Mouse (Mus musculus): ENCODE data around the gene Tfe3. TPM values are rescaled to one million over a fixed set of nuclear protein-coding genes. Genes with fewer than 3 reads are reported as not detected.

The Tfe3 gene
- polyA plus RNA-seq, 1 experiment from 2014 or later: 23.2 TPM

GRCm38 (mm10) chrX:7764657-7765280 lies 2.4 kb downstream of the Tfe3 start:
- WGBS: 18% methylated on average over 9 of the region's 9 CpGs
- no peaks in the 10 kb centered on the region for H3K27me3 ChIP-seq (ENCODE audit: insufficient read depth, poor library complexity, severe bottlenecking)
- no peaks in the 10 kb centered on the region for H3K9me3 ChIP-seq
- no peak for DNase-seq (ENCODE audit: low spot score)
- peaks cover 21% of the 10 kb centered on the region for H3K36me3 ChIP-seq
- peaks cover 11% of the 10 kb centered on the region; the same call in 1 of the 2 replicates for H3K4me1 ChIP-seq
- H3K4me3 ChIP-seq: peak overlapping the region; percentile 74
- peak overlapping the region; percentile 36; the same call in 1 of the 2 replicates for H3K27ac ChIP-seq

- peaks cover 11% of the 10 kb centered on the region; the same call in 1 of the 2 replicates for H3K4me1 ChIP-seq
- H3K4me3 ChIP-seq: peak overlapping the region; percentile 74
- WGBS: 25% methylated on average over 13 of the region's 13 CpGs
- H3K27me3 ChIP-seq (ENCODE audit: insufficient read depth, poor library complexity, severe bottlenecking): no peaks in the 10 kb centered on the region
- peak overlapping the region; percentile 36; the same call in 1 of the 2 replicates for H3K27ac ChIP-seq
- no peak for DNase-seq (ENCODE audit: low spot score)
- peaks cover 26% of the 10 kb centered on the region for H3K36me3 ChIP-seq
- no peaks in the 10 kb centered on the region for H3K9me3 ChIP-seq
Measured at GRCm38 (mm10) chrX:7765281-7765670, 2.9 kb downstream of the Tfe3 start.

GRCm38 (mm10) chrX:7765764-7766163 lies 3.4 kb downstream of the Tfe3 start:
- Histone ChIP-seq H3K27ac (peak overlapping the region; percentile 36; the same call in 1 of the 2 replicates), H3K4me3 (peak overlapping the region; percentile 74), H3K4me1 (peaks cover 11% of the 10 kb centered on the region; the same call in 1 of the 2 replicates), H3K36me3 (peaks cover 31% of the 10 kb centered on the region), H3K27me3 (ENCODE audit: insufficient read depth, poor library complexity, severe bottlenecking) (no peaks in the 10 kb centered on the region), H3K9me3 (no peaks in the 10 kb centered on the region)
- WGBS: 13% methylated on average over 11 of the region's 11 CpGs
- peak; percentile 89 for DNase-seq (ENCODE audit: low spot score)

GRCm38 (mm10) chrX:7769302-7770017 lies 7.1 kb downstream of the Tfe3 start:
- WGBS: 73% methylated on average over 7 of the region's 7 CpGs
- H3K4me3 ChIP-seq: no peak overlapping the region
- H3K4me1 ChIP-seq: peaks cover 10% of the 10 kb centered on the region; the same call in 1 of the 2 replicates
- DNase-seq (ENCODE audit: low spot score): no peak
- no peaks in the 10 kb centered on the region for H3K27me3 ChIP-seq (ENCODE audit: insufficient read depth, poor library complexity, severe bottlenecking)
- no peak overlapping the region for H3K27ac ChIP-seq
- H3K36me3 ChIP-seq: peaks cover 62% of the 10 kb centered on the region
- H3K9me3 ChIP-seq: no peaks in the 10 kb centered on the region

- H3K9me3 ChIP-seq: no peaks in the 10 kb centered on the region
- WGBS: 56% methylated on average over 2 of the region's 2 CpGs
- no peak overlapping the region for H3K27ac ChIP-seq
- no peaks in the 10 kb centered on the region for H3K4me1 ChIP-seq
- peaks cover 48% of the 10 kb centered on the region for H3K36me3 ChIP-seq
- DNase-seq (ENCODE audit: low spot score): no peak
- no peak overlapping the region for H3K4me3 ChIP-seq
- H3K27me3 ChIP-seq (ENCODE audit: insufficient read depth, poor library complexity, severe bottlenecking): no peaks in the 10 kb centered on the region
Measured at GRCm38 (mm10) chrX:7772766-7773165, 10.4 kb downstream of the Tfe3 start.

- WGBS: 74% methylated on average over 9 of the region's 9 CpGs
- Histone ChIP-seq H3K27me3 (ENCODE audit: insufficient read depth, poor library complexity, severe bottlenecking) (no peaks in the 10 kb centered on the region), H3K27ac (no peak overlapping the region), H3K4me3 (no peak overlapping the region), H3K36me3 (peaks cover 32% of the 10 kb centered on the region), H3K9me3 (no peaks in the 10 kb centered on the region), H3K4me1 (no peaks in the 10 kb centered on the region)
- DNase-seq (ENCODE audit: low spot score): no peak
Measured at GRCm38 (mm10) chrX:7775501-7776205, 13.3 kb downstream of the Tfe3 start.

- no peak for DNase-seq (ENCODE audit: low spot score)
- no peak overlapping the region for H3K4me3 ChIP-seq
- H3K27me3 ChIP-seq (ENCODE audit: insufficient read depth, poor library complexity, severe bottlenecking): no peaks in the 10 kb centered on the region
- 45% methylated on average over 8 of the region's 8 CpGs for WGBS
- H3K27ac ChIP-seq: no peak overlapping the region
- H3K9me3 ChIP-seq: no peaks in the 10 kb centered on the region
- peaks cover 27% of the 10 kb centered on the region for H3K36me3 ChIP-seq
- H3K4me1 ChIP-seq: no peaks in the 10 kb centered on the region
Measured at GRCm38 (mm10) chrX:7776329-7777082, 14.1 kb downstream of the Tfe3 start.

- no peak overlapping the region for H3K27ac ChIP-seq
- no peak for DNase-seq (ENCODE audit: low spot score)
- no peaks in the 10 kb centered on the region for H3K4me1 ChIP-seq
- H3K36me3 ChIP-seq: peaks cover 8% of the 10 kb centered on the region
- 56% methylated on average over 7 of the region's 7 CpGs for WGBS
- no peaks in the 10 kb centered on the region for H3K27me3 ChIP-seq (ENCODE audit: insufficient read depth, poor library complexity, severe bottlenecking)
- no peak overlapping the region for H3K4me3 ChIP-seq
- H3K9me3 ChIP-seq: no peaks in the 10 kb centered on the region
Measured at GRCm38 (mm10) chrX:7778450-7779244, 16.3 kb downstream of the Tfe3 start.

GRCm38 (mm10) chrX:7779294-7779693 lies 16.9 kb downstream of the Tfe3 start:
- Histone ChIP-seq H3K27me3 (ENCODE audit: insufficient read depth, poor library complexity, severe bottlenecking) (no peaks in the 10 kb centered on the region), H3K4me1 (no peaks in the 10 kb centered on the region), H3K9me3 (no peaks in the 10 kb centered on the region), H3K36me3 (peaks cover 2% of the 10 kb centered on the region; the same call in 1 of the 2 replicates), H3K27ac (no peak overlapping the region), H3K4me3 (no peak overlapping the region)
- no peak for DNase-seq (ENCODE audit: low spot score)
- 20% methylated on average over 3 of the region's 3 CpGs for WGBS

- Histone ChIP-seq H3K4me1 (no peaks in the 10 kb centered on the region), H3K27ac (no peak overlapping the region), H3K9me3 (no peaks in the 10 kb centered on the region), H3K4me3 (no peak overlapping the region), H3K36me3 (no peaks in the 10 kb centered on the region), H3K27me3 (ENCODE audit: insufficient read depth, poor library complexity, severe bottlenecking) (no peaks in the 10 kb centered on the region)
- no peak for DNase-seq (ENCODE audit: low spot score)
- WGBS: 70% methylated on average over 4 of the region's 4 CpGs
Measured at GRCm38 (mm10) chrX:7782603-7783092, 20.3 kb downstream of the Tfe3 start.

- DNase-seq (ENCODE audit: low spot score): peak; percentile 79
- H3K27me3 ChIP-seq (ENCODE audit: insufficient read depth, poor library complexity, severe bottlenecking): no peaks in the 10 kb centered on the region
- peak within 1 kb of the TSS; percentile 77 for H3K27ac ChIP-seq
- H3K36me3 ChIP-seq: no peaks in the 10 kb centered on the region
- H3K4me1 ChIP-seq: no peaks in the 10 kb centered on the region
- WGBS: 9% methylated on average over 24 of the region's 24 CpGs
- H3K9me3 ChIP-seq: no peaks in the 10 kb centered on the region
- H3K4me3 ChIP-seq: peak within 1 kb of the TSS; percentile 61
Measured at GRCm38 (mm10) chrX:7789542-7790136, 27.3 kb downstream of the Tfe3 start, which contains the start of gene Gripap1. Gene Gripap1 (plus strand): TSS chrX:7789765.

Data from heart, embryonic 10.5 days (tissue).